Mouse (Mus musculus): Measurements from ENCODE around the gene Gm20388. TPM values are rescaled to one million over a fixed set of nuclear protein-coding genes. Genes with fewer than 3 reads are reported as not detected.

Gm20388 gene
- total RNA-seq, 1 experiment, result 27.0 TPM

DNA sequence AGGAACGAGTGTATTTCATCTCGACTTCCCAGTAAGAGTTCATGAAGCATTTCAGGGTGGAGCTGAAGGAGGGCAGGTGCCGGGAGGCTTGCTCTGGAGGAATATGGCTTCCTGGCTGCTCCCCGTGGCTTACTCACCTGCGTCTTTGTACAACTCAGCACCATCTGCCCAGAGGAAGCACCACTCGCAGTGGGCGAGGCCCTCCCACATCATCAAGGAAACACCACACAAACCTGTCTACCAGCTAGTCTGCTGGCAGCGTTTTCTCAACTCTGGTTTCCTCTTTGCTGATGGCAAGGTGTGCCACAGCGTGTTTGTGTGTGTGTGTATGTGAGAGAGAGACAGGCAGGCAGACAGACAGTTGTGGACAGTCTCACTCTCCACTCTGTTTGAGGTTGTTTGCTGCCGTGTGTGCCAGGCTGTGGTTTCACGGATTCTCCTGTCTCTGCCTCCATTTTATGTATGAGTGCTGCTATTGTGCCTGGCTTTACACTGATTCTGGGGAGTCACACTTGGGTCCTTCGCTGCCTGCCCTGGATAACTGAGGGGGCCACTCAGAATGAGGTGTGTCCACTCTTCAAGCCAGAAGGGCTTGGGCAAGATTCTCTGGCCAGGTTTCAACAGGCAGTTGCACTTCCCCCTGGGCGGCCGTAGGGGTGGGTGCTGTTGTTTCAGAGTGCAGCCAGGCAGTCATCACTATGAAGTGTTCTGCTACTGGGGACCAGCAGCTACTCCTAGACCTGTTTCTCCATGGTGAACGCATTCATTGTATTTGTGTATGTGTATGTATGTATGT is 3580.8 kb downstream of the Gm20388 start:
- peaks cover 63% of the 10 kb centered on the region for H3K36me3 ChIP-seq (ENCODE audit: control insufficient read depth, insufficient read depth, low read length, poor library complexity, severe bottlenecking)
- no peaks in the 10 kb centered on the region for H3K4me1 ChIP-seq (ENCODE audit: control insufficient read depth in 2 of 2, insufficient read depth in 2 of 2, low read length in 2 of 2, poor library complexity in 1 of 2)
- no peaks in the 10 kb centered on the region for H3K9me3 ChIP-seq (ENCODE audit: control insufficient read depth, insufficient read depth, low read depth, low read length)
- DNase-seq (ENCODE audit: low read depth, low spot score), result no peak
- H3K9ac ChIP-seq (ENCODE audit: insufficient read depth, low read depth, low read length, poor library complexity, severe bottlenecking), result no peak overlapping the region
- TF ChIP-seq HCFC1 (IDR thresholded peaks at IDR 0.05; ENCODE audit: borderline replicate concordance, insufficient read depth, low read length), result no peak
- no peak for TF ChIP-seq MAFK (IDR thresholded peaks at IDR 0.05; ENCODE audit: insufficient read depth, low read depth, low read length)
- TF ChIP-seq CHD2 (IDR thresholded peaks at IDR 0.05; ENCODE audit: low read depth, low read length), result no peak
- TF ChIP-seq ZNF384 (IDR thresholded peaks at IDR 0.05; ENCODE audit: low read depth, low read length), result no peak
- no peak for TF ChIP-seq ZC3H11A (IDR thresholded peaks at IDR 0.05; ENCODE audit: borderline replicate concordance, low read depth, low read length)
- no peak overlapping the region for H3K27ac ChIP-seq (ENCODE audit: insufficient read depth, low read depth, low read length, poor library complexity, severe bottlenecking)
- H3K4me3 ChIP-seq (ENCODE audit: insufficient read depth in 1 of 2, low read depth in 1 of 2, low read length in 2 of 2, poor library complexity in 1 of 2, severe bottlenecking in 1 of 2), result no peak overlapping the region
- in situ Hi-C loops (cut with MboI; ENCODE audit: low sequenced_read_pairs in 2 of 2, unreplicated experiment in 2 of 2), result no loop called here

DNA sequence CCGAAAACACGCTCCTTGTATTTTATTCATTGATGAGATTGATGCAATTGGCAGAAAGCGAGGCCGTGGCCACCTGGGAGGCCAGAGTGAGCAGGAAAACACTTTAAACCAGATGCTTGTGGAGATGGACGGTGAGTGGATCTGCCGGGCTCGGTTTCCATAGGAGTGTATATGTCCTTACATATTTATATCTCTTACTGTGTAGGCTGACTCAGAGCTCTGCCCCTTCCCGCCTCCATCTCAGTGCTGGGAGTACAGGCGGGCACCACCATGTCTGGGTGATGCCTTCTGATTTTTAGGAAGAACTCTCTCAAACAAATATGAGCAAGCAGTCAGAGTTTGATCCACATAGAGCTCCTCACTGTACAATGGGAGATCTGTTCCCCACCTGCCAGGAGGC is 3582.3 kb downstream of the Gm20388 start:
- no peak for TF ChIP-seq HCFC1 (IDR thresholded peaks at IDR 0.05; ENCODE audit: borderline replicate concordance, insufficient read depth, low read length)
- TF ChIP-seq ZC3H11A (IDR thresholded peaks at IDR 0.05; ENCODE audit: borderline replicate concordance, low read depth, low read length), result no peak
- TF ChIP-seq ZNF384 (IDR thresholded peaks at IDR 0.05; ENCODE audit: low read depth, low read length), result no peak
- no peak for TF ChIP-seq MAFK (IDR thresholded peaks at IDR 0.05; ENCODE audit: insufficient read depth, low read depth, low read length)
- TF ChIP-seq CHD2 (IDR thresholded peaks at IDR 0.05; ENCODE audit: low read depth, low read length), result no peak
- no peak overlapping the region for H3K4me3 ChIP-seq (ENCODE audit: insufficient read depth in 1 of 2, low read depth in 1 of 2, low read length in 2 of 2, poor library complexity in 1 of 2, severe bottlenecking in 1 of 2)
- peaks cover 54% of the 10 kb centered on the region for H3K36me3 ChIP-seq (ENCODE audit: control insufficient read depth, insufficient read depth, low read length, poor library complexity, severe bottlenecking)
- DNase-seq (ENCODE audit: low read depth, low spot score), result no peak
- H3K9ac ChIP-seq (ENCODE audit: insufficient read depth, low read depth, low read length, poor library complexity, severe bottlenecking), result no peak overlapping the region
- H3K4me1 ChIP-seq (ENCODE audit: control insufficient read depth in 2 of 2, insufficient read depth in 2 of 2, low read length in 2 of 2, poor library complexity in 1 of 2), result peaks cover 0 to 2% of the 10 kb centered on the region in 2 experiments; a peak in 2 of 4 replicates
- H3K9me3 ChIP-seq (ENCODE audit: control insufficient read depth, insufficient read depth, low read depth, low read length), result no peaks in the 10 kb centered on the region
- in situ Hi-C loops (cut with MboI; ENCODE audit: low sequenced_read_pairs in 2 of 2, unreplicated experiment in 2 of 2), result no loop called here
- no peak overlapping the region for H3K27ac ChIP-seq (ENCODE audit: insufficient read depth, low read depth, low read length, poor library complexity, severe bottlenecking)

DNA sequence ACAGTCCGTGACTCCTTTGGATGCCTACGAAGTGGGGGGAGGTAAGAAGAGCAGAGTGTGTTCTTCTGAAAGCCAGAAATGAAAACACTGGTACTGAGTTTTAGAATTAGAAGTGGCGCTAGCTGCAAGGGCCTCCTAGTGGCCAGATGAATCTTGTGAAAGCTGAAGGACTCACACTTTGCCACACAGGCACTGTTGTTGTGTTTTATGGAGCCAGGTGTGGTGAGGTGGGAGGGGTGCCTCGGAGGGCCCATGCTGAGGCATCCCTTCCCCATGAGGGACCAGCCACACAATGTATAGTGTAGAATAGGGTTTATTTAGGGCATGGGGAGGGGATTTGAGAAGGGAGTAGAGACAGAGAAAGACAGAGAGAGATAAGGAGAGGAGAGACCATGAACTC is 3587.1 kb downstream of the Gm20388 start:
- in situ Hi-C loops (cut with MboI; ENCODE audit: low sequenced_read_pairs in 2 of 2, unreplicated experiment in 2 of 2), result no loop called here
- Histone ChIP-seq H3K9me3 (ENCODE audit: control insufficient read depth, insufficient read depth, low read depth, low read length) (no peaks in the 10 kb centered on the region), H3K4me1 (ENCODE audit: control insufficient read depth in 2 of 2, insufficient read depth in 2 of 2, low read length in 2 of 2, poor library complexity in 1 of 2) (peaks cover 0 to 2% of the 10 kb centered on the region in 2 experiments; a peak in 2 of 4 replicates), H3K9ac (ENCODE audit: insufficient read depth, low read depth, low read length, poor library complexity, severe bottlenecking) (no peak overlapping the region), H3K36me3 (ENCODE audit: control insufficient read depth, insufficient read depth, low read length, poor library complexity, severe bottlenecking) (peaks cover 56% of the 10 kb centered on the region), H3K27ac (ENCODE audit: insufficient read depth, low read depth, low read length, poor library complexity, severe bottlenecking) (no peak overlapping the region), H3K4me3 (ENCODE audit: insufficient read depth in 1 of 2, low read depth in 1 of 2, low read length in 2 of 2, poor library complexity in 1 of 2, severe bottlenecking in 1 of 2) (no peak overlapping the region)
- no peak for DNase-seq (ENCODE audit: low read depth, low spot score)
- TF ChIP-seq ZNF384 (IDR thresholded peaks at IDR 0.05; ENCODE audit: low read depth, low read length) (no peak), MAFK (IDR thresholded peaks at IDR 0.05; ENCODE audit: insufficient read depth, low read depth, low read length) (no peak), ZC3H11A (IDR thresholded peaks at IDR 0.05; ENCODE audit: borderline replicate concordance, low read depth, low read length) (no peak), CHD2 (IDR thresholded peaks at IDR 0.05; ENCODE audit: low read depth, low read length) (no peak), HCFC1 (IDR thresholded peaks at IDR 0.05; ENCODE audit: borderline replicate concordance, insufficient read depth, low read length) (no peak)

DNA sequence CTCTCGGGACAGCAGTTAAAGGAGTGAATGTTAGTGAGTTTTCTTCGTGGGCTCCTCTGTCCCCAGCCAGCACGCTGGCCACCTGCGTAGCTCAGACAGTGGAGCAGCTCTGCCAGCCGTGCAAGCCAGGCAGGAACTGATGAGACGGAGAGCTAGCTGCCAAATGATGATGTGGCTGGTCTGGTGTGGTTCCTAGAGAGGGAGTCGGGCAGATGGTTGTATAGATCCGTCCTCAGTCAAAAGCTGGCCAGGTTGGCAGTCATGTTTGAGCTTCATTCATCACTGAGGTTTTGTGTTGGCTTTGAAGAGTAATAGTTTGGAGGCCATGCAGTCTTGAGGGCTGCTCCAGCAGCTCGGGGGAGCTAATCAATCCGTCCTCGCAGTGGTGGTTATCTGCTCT is 3588.3 kb downstream of the Gm20388 start:
- no peak for DNase-seq (ENCODE audit: low read depth, low spot score)
- no peak overlapping the region for H3K27ac ChIP-seq (ENCODE audit: insufficient read depth, low read depth, low read length, poor library complexity, severe bottlenecking)
- H3K9me3 ChIP-seq (ENCODE audit: control insufficient read depth, insufficient read depth, low read depth, low read length), result no peaks in the 10 kb centered on the region
- in situ Hi-C loops (cut with MboI; ENCODE audit: low sequenced_read_pairs in 2 of 2, unreplicated experiment in 2 of 2), result no loop called here
- H3K4me1 ChIP-seq (ENCODE audit: control insufficient read depth in 2 of 2, insufficient read depth in 2 of 2, low read length in 2 of 2, poor library complexity in 1 of 2), result peaks cover 0 to 2% of the 10 kb centered on the region in 2 experiments; a peak in 2 of 4 replicates
- no peak overlapping the region for H3K4me3 ChIP-seq (ENCODE audit: insufficient read depth in 1 of 2, low read depth in 1 of 2, low read length in 2 of 2, poor library complexity in 1 of 2, severe bottlenecking in 1 of 2)
- H3K36me3 ChIP-seq (ENCODE audit: control insufficient read depth, insufficient read depth, low read length, poor library complexity, severe bottlenecking), result peaks cover 53% of the 10 kb centered on the region
- H3K9ac ChIP-seq (ENCODE audit: insufficient read depth, low read depth, low read length, poor library complexity, severe bottlenecking), result no peak overlapping the region
- TF ChIP-seq ZC3H11A (IDR thresholded peaks at IDR 0.05; ENCODE audit: borderline replicate concordance, low read depth, low read length) (no peak), HCFC1 (IDR thresholded peaks at IDR 0.05; ENCODE audit: borderline replicate concordance, insufficient read depth, low read length) (no peak)
